Mouse (Mus musculus) bone marrow, adult 2 months (tissue): ENCODE data around the gene Ptges. TPM values are rescaled to one million over a fixed set of nuclear protein-coding genes. Genes with fewer than 3 reads are reported as not detected.
A peak's percentile ranks its signal among the peaks of the same experiment; 100 is the strongest.

Experiments used
- H3K27ac ChIP-seq: fragments of 200-500 bp; 2 replicates; pipeline ENCODE4 v1.5.1; 2012; ENCODE audit warnings: low read depth, mild to moderate bottlenecking, control low read depth, inconsistent platforms, low read length; ENCODE audit not compliant: control insufficient read depth, poor library complexity, insufficient read depth
- H3K4me1 ChIP-seq: fragments of 200-500 bp; 2 replicates; pipeline ENCODE4 v1.6.1; 2011; ENCODE audit warnings: low read length; ENCODE audit not compliant: control insufficient read depth, insufficient read depth
- H3K4me3 ChIP-seq: fragments of 200-500 bp; replicated peaks from 2 replicates; pipeline ENCODE3; 2011; ENCODE audit warnings: mild to moderate bottlenecking, low read depth, low read length, control low read depth; ENCODE audit not compliant: control insufficient read depth
- CTCF ChIP-seq: fragments of 200-500 bp; IDR thresholded peaks from 2 replicates; pipeline ENCODE4 v1.5.1; 2011; ENCODE audit warnings: low read length, control low read depth; ENCODE audit not compliant: control insufficient read depth, insufficient read depth
- POLR2A ChIP-seq: fragments of 200-500 bp; IDR thresholded peaks from 2 replicates; pipeline ENCODE4 v1.6.1; 2011; ENCODE audit warnings: low read depth, mild to moderate bottlenecking, control low read depth, low read length, borderline replicate concordance; ENCODE audit not compliant: control insufficient read depth
- WGBS: fragments of 180-500 bp; shearing (Covaris S2); methylation state at CpG from one replicate; pipeline ENCODE4 v1.1.7; 2018; 5-methylcytosine and 5-hydroxymethylcytosine counted together
- polyA plus RNA-seq: library from polyadenylated mRNA; stranded (reverse); fragments of >200 nt; gene quantifications from 2 replicates; pipeline ENCODE4 v1.2.4, GENCODE M21; 2011; ENCODE audit warnings: low replicate concordance; ENCODE audit not compliant: missing spikeins, insufficient read depth, insufficient read length

Gene Ptges
- polyA plus RNA-seq, 1 experiment, result 8.0 TPM

DNA sequence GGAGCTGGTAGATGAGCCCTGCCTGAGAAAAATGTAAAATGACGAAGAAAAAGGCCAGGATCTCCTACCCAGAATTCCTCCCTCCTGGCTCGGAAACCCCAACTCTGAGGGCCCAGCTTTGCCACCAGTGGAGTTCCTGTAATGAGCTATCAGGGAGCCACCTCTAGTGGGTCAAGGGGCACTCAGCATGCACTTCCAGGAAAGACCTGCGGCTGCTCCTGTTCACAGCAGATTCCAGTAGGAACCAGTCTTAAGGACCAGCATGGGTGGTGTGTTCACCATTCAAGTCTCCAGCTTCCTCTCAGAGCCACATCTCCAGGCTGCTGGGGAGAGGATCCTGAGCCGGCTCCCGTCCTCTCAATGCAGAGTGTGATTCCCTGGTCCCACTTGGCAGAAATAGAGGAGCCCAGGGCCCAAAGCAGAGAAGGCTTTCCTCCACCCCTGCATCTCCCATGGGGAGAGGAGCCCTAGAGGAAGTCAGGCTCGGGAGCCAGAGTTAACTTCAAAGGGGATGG lies 28.0 kb downstream of the Ptges start:
- no peak overlapping the region for H3K4me3 ChIP-seq
- no peak overlapping the region for H3K27ac ChIP-seq
- WGBS, result 72% methylated on average over 6 of the region's 6 CpGs
- peaks cover 3% of the 10 kb centered on the region for H3K4me1 ChIP-seq
- TF ChIP-seq CTCF, result no peak
- no peak for TF ChIP-seq POLR2A

DNA sequence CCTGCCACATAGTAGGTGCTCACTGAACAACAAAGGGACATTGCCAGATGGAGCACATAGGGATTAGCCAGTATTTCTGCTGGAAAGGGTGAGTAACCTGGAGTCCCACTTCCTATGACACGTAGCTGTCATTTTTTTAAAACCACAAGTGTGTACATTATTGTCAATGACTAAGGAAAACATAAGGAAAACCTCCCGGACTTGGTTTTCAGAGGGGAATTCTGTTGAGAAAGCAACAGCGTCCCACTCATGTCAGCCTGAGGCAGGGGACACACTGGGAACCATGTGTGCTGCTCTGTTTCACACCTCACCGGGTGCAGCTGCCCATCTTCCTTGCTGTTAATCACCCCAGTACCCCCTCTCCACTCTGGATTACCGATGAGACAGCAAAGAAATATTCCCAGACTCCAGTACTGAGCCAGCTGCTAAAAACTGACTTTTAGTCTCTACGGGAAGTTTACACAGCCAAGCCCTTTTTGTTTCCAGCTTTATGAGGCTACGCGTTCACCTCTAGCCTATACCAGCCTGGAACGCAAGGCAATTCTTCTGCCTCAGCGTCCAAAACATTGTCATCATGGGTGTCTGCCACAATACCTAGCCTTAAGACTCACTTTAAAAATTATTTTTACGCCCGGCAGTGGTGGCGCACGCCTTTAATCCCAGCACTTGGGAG lies 30.1 kb downstream of the Ptges start:
- TF ChIP-seq POLR2A (no peak), CTCF (no peak)
- WGBS, result 82% methylated on average over 14 of the region's 14 CpGs
- H3K4me1 ChIP-seq, result peaks cover 3% of the 10 kb centered on the region
- no peak overlapping the region for H3K4me3 ChIP-seq
- H3K27ac ChIP-seq, result no peak overlapping the region

DNA sequence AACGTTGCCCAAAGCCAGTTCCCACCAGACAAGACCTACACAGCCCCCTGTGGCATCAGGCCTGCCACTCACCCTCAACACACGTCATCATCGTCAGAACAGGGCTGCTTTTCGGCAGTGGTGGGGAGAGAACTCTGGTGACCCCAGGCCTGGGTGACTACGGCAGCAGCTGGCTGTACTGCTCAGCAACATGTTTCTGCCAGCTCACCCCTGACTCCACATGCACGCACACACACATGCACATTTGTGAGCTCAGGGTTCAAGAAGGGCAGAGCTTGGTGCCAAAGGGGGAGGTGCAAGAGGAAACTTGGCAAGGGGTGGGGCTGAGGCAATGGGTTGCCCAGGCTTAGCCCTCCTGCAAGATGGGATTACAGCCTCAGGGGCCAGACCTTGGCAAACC lies 32.4 kb downstream of the Ptges start:
- no peak for TF ChIP-seq POLR2A
- no peak for TF ChIP-seq CTCF
- Histone ChIP-seq H3K4me1 (peaks cover 3% of the 10 kb centered on the region), H3K4me3 (no peak overlapping the region), H3K27ac (no peak overlapping the region)
- WGBS, result 5% methylated on average over 6 of the region's 6 CpGs

DNA sequence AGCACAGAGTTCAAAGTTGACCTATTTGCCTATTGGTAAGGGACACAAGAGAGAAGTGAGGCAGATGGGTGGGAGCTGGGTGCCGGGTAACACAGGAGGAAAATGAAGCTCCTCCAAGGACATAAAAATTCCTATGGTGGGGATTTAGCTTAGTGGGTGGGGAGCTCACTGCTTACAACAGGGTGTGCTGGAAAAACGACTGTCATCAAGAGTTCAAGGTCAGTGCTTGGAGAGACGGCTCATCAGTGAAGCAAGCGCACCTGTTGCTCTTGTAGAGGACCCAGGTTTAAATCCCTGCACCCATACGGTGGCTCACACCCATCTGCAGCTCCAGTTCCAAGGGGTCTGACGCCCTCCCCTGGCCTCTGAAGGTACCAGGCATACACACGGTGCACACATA lies 35.7 kb downstream of the Ptges start:
- Histone ChIP-seq H3K4me1 (peaks cover 3% of the 10 kb centered on the region), H3K27ac (no peak overlapping the region), H3K4me3 (no peak overlapping the region)
- TF ChIP-seq POLR2A (no peak), CTCF (no peak)
- WGBS, result 78% methylated on average over 7 of the region's 7 CpGs

DNA sequence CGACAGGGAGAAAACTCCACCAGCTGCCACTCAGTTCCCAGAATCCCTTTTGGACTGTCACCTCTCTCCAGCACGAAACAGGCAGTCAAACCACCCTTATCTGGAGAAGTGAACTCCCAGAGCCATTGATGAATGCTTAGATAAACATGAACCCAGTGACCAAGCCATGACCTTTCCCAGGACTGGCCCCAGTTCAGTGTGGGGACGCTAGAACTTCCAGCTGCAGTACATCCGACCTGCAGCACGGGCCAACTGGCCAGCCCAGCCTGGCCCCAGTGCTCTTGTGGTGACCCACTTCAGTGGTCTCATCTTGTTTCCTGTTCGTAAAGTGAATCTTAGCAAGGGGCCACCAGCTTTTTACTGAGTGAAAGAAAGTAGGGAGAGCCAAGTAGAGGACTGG lies 36.3 kb downstream of the Ptges start:
- Histone ChIP-seq H3K4me1 (peaks cover 3% of the 10 kb centered on the region), H3K27ac (no peak overlapping the region), H3K4me3 (no peak overlapping the region)
- WGBS, result 69% methylated on average over 6 of the region's 6 CpGs
- TF ChIP-seq POLR2A (no peak), CTCF (no peak)

DNA sequence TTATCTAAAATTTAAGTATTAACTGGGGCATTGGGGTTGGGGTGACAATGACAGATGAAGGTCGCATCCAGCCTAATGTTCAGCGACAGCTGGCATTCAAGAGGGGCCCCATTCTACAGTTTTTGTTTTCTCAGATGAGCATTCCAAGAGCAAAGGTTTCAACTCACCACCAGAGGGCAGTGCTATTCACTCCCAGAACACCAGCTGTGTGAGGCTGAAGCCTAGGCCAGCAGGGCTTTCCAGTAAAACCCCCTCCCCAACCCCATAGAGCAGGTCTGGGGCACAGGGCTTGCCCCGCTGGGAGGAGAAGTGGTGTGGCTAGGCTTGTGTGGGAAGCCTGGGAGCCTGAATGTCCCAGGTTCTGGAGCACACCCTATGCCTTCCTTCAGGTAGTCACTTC lies 38.7 kb downstream of the Ptges start:
- Histone ChIP-seq H3K4me1 (no peaks in the 10 kb centered on the region), H3K4me3 (no peak overlapping the region), H3K27ac (no peak overlapping the region)
- TF ChIP-seq POLR2A (no peak), CTCF (peak; percentile 68)
- 22% methylated on average over 3 of the region's 3 CpGs for WGBS

DNA sequence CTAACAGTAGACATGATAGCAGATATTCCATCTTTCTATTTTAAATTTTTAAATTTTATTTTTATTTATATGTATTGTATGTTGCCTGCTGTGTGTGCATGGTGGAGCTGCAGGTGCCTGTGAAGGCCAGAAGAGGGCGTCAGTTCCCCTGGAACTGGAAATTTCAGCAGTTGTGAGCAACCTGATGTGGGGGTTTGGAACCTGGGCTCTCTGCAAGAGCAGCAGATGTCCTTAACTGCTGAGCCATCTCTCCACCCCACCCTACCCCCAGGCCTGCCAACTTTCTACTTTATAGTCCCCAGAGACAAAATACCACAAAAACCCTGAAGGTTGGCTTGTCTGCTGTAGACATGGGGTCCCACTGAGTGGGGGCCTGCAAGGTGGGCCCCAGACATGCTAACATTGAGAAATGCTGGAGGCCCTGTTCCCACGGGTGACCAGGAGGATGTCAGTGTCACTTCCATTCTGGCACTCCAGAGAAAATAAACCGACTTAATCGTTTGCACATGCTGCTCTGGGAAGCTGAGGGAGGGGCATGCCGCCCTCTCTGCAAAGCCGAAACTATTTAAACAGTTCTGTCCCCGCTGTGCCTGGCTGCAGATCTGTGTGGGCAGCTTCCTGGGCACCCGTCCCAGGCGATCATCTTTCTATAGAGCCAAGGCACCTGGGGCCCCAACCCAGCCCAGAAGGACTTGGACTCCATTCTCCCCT lies 44.1 kb downstream of the Ptges start:
- no peak overlapping the region for H3K27ac ChIP-seq
- WGBS, result 68% methylated on average over 9 of the region's 9 CpGs
- no peak overlapping the region for H3K4me3 ChIP-seq
- TF ChIP-seq POLR2A, result no peak
- TF ChIP-seq CTCF, result no peak
- no peaks in the 10 kb centered on the region for H3K4me1 ChIP-seq

DNA sequence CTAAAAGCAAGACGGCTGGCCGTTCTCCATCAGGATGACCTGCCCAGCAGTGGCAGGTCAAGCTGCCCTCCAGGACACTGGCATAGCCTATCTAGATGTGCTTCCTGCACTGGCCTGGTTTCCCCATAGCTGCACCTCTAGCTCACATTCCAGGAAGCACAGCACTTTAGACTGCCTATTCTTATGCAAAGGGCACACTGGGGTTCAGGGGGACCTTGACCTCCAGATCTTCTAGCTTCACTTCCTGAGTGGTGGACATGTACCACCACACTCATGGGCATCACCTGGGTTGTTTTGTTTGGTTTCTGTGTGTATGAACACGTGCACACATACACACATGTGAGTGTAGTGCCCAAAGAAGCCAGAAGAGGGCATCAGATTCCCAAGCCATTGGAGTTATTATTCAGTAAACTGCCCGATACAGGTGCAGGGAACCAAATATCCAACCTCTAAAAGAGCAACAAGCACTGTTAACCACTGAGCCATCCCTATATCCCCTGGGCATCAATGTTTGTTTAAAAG lies 44.8 kb downstream of the Ptges start:
- no peak overlapping the region for H3K27ac ChIP-seq
- 92% methylated on average over 4 of the region's 4 CpGs for WGBS
- no peaks in the 10 kb centered on the region for H3K4me1 ChIP-seq
- H3K4me3 ChIP-seq, result no peak overlapping the region
- no peak for TF ChIP-seq CTCF
- TF ChIP-seq POLR2A, result no peak
